ENCODE assay signal across 8 mouse cellular contexts in genomic region chr3:32737172-32737655, GRCm38 (mm10). TPM values are rescaled to one million over a fixed set of nuclear protein-coding genes. Genes with fewer than 3 reads are reported as not detected.
DNase-seq lines count a peak whose midpoint lies in the region; ATAC-seq lines count a peak whose summit lies in the region.

Gene Mrpl47, minus strand, starts transcription at chr3:32737605.

- DNase-seq in lung, postnatal 36 days, result no peak
- peak in 1 of 2 experiments; percentile 19 for DNase-seq in gastrocnemius, postnatal 4 days (ENCODE audit: low spot score in 2 of 2)
- no peak for DNase-seq in layer of hippocampus, postnatal 10 days (ENCODE audit: low spot score in 2 of 2)
- no peak for DNase-seq in cerebellum, adult 9-10 months
- no peak for DNase-seq in cerebellum, adult 18-20 months

- H3K9ac ChIP-seq in lung, embryonic 16.5 days (ENCODE audit: low read length), result peak within 1 kb of the TSS; percentile 86
- H3K9ac ChIP-seq in midbrain, embryonic 13.5 days (replicated peaks), result peak within 1 kb of the TSS; percentile 85

- no peaks in the 10 kb centered on the region for H3K9me3 ChIP-seq in lung, embryonic 16.5 days (ENCODE audit: control insufficient read depth, low read length)
- H3K9me3 ChIP-seq in midbrain, embryonic 13.5 days, result no peaks in the 10 kb centered on the region

- peak within 1 kb of the TSS; percentile 75 for H3K27ac ChIP-seq in lung, embryonic 16.5 days (ENCODE audit: low read length)
- peak within 1 kb of the TSS; percentile 93 for H3K27ac ChIP-seq in brown adipose tissue, adult 24 weeks (replicated peaks; ENCODE audit: low read depth, low read length)
- H3K27ac ChIP-seq in midbrain, embryonic 13.5 days, result peak within 1 kb of the TSS; percentile 84

- peak within 1 kb of the TSS; percentile 97 for H3K4me3 ChIP-seq in lung, embryonic 16.5 days (ENCODE audit: low read length)
- peak within 1 kb of the TSS; percentile 89 for H3K4me3 ChIP-seq in brown adipose tissue, adult 24 weeks (ENCODE audit: insufficient read depth, low read depth, low read length)
- H3K4me3 ChIP-seq in midbrain, embryonic 13.5 days (replicated peaks), result peak within 1 kb of the TSS; percentile 89

- peaks cover 9% of the 10 kb centered on the region for H3K36me3 ChIP-seq in lung, embryonic 16.5 days (ENCODE audit: control insufficient read depth, insufficient read depth, low read length)
- H3K36me3 ChIP-seq in midbrain, embryonic 13.5 days, result peaks cover 20% of the 10 kb centered on the region

- ATAC-seq in lung, embryonic 16.5 days (ENCODE audit: low read depth), result peak; percentile 39
- peak; percentile 75 for ATAC-seq in midbrain, embryonic 13.5 days

- under 1% methylated on average over 31 of the region's 31 CpGs for WGBS in lung, embryonic 16.5 days
- under 1% methylated on average over 31 of the region's 31 CpGs for WGBS in midbrain, embryonic 13.5 days

- no peaks in the 10 kb centered on the region for H3K27me3 ChIP-seq in lung, embryonic 16.5 days (ENCODE audit: control insufficient read depth, insufficient read depth, low read depth, low read length)
- no peaks in the 10 kb centered on the region for H3K27me3 ChIP-seq in midbrain, embryonic 13.5 days

- peak within 1 kb of the TSS; percentile 71 for H3K4me2 ChIP-seq in lung, embryonic 16.5 days (ENCODE audit: low read depth, low read length)
- peak within 1 kb of the TSS; percentile 84 for H3K4me2 ChIP-seq in midbrain, embryonic 13.5 days (replicated peaks)

- peaks cover 10% of the 10 kb centered on the region for H3K4me1 ChIP-seq in lung, embryonic 16.5 days (replicated peaks; ENCODE audit: control insufficient read depth, insufficient read depth, low read length)
- peaks cover 12% of the 10 kb centered on the region; the same call in 1 of the 2 replicates for H3K4me1 ChIP-seq in brown adipose tissue, adult 24 weeks (ENCODE audit: control insufficient read depth, insufficient read depth, insufficient read length, low read length)
- H3K4me1 ChIP-seq in midbrain, embryonic 13.5 days (replicated peaks), result peaks cover 26% of the 10 kb centered on the region

RNA-seq across cellular contexts. Expression of gene Mrpl47, which starts in this region (rescaled TPM):
- 28.3 and 28.9 TPM in 2 replicates for polyA plus RNA-seq in lung, embryonic 16.5 days (2015; fragmentation: Nextera tagmentation; extraction: Ambion mirVana)
- polyA plus RNA-seq in brown adipose tissue, adult 24 weeks (2012; ENCODE audit: insufficient read depth, insufficient read length, missing spikeins), result 87.9 and 116 TPM in 2 replicates
- total RNA-seq in gastrocnemius, postnatal 4 days (2021), result 10 to 100 TPM; 29.5 to 39.7 TPM
- total RNA-seq in layer of hippocampus, postnatal 10 days (2021), result 10 to 100 TPM; 20.7 to 22.1 TPM
- 36.7 and 40.4 TPM in 2 replicates for polyA plus RNA-seq in midbrain, embryonic 13.5 days (2015; fragmentation: Nextera tagmentation; extraction: Ambion mirVana)
